Mouse (Mus musculus) brain, embryonic 14.5 days (tissue): ENCODE measurements at regions not wholly inside any gene's neighbourhood (a gene's known extent, or its start where the extent isn't known, plus 50 kb on each side); places are given as distances from the start of the nearest gene placed in this dataset.

Experiments used
- CTCF ChIP-seq: fragments of 200-500 bp; IDR thresholded peaks from 2 replicates; pipeline ENCODE4 v1.5.1; 2012; ENCODE audit warnings: inconsistent platforms, mild to moderate bottlenecking, moderate library complexity, borderline replicate concordance; ENCODE audit not compliant: insufficient read depth, insufficient read length; ENCODE audit errors: extremely low read depth
- POLR2A ChIP-seq: fragments of 200-500 bp; IDR thresholded peaks from 2 replicates; pipeline ENCODE4 v1.6.1; 2012; ENCODE audit warnings: mild to moderate bottlenecking, inconsistent platforms, borderline replicate concordance; ENCODE audit not compliant: poor library complexity, insufficient read depth, insufficient read length, severe bottlenecking; ENCODE audit errors: extremely low read depth

- no peak for TF ChIP-seq CTCF
- no peak for TF ChIP-seq POLR2A
These were observed 234.5 kb upstream of the Jmjd1c start for GRCm38 (mm10) chr10:66861421-66861820.
